Mouse (Mus musculus) A20 (cell line): Measurements from ENCODE around the gene Trim71.

Experiments
- DNase-seq: peaks from one replicate; pipeline ENCODE4 v3.0.0-alpha.2; 2011; ENCODE audit warnings: low read depth, low spot score

Gene Trim71

DNA sequence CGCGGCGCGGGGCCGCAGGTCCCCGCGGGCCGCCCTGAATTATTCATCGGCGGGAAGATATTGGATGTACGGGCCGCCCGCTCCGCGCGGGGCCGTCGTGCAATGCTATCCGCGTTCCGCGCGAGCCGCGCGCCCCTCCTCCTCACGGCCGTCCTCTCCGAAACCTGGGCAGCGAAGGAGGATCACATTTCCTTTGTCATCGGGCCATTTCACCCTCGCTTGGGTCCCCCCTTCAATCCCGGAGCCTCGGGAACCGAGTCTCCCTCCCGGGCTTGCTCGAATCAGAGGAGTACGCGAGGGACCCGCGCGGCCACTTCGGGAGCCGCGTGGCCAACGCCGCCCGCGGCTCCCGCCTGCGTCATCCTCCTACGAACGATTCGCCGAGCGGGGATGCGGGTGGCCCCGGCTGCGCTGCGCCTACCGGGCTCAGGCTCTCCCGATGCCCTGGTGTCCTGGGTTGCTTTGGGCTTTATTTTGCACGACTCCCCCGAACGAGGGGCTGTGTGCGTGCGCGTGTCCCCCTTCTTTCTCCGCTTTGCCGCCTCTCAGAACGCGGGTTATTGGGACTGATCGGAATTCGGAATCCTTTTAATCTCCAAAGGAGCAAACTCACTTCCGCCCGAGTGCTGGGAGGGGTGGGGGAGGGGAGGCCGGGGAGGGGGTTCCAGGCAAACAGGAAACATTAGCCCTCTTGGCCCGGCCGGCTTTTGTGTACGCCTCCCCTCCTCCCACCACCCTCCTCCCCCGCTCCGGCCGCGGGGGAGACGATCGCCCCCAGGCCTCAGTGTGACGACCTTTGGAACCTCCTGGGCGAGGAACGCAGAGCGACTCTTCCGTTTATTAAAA, at the start of gene Trim71:
Gene Trim71, minus strand, starts transcription at position 609 of the 846 bp plus-strand sequence.
- no peak for DNase-seq

DNA sequence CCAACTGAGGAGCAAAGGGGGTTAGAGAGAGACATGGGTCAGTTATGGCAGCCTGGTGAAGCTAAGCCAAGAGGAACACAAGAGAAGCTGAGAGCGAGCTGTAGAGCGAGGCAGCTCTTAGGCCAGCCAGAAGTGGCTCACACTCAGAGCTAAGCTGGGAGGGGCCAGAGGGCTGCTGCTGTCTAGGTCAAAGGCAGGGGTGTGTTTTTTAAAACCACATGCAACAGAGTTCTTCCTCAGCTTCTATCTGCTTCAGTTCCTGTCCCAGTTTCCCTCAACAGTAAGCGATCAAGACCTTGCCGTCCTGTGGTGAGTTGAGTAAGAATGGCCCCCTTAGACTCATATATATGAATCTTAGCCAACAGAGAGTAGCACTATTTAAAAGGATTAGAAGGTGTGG, 48.9 kb upstream of the Trim71 start:
- DNase-seq: no peak

DNA sequence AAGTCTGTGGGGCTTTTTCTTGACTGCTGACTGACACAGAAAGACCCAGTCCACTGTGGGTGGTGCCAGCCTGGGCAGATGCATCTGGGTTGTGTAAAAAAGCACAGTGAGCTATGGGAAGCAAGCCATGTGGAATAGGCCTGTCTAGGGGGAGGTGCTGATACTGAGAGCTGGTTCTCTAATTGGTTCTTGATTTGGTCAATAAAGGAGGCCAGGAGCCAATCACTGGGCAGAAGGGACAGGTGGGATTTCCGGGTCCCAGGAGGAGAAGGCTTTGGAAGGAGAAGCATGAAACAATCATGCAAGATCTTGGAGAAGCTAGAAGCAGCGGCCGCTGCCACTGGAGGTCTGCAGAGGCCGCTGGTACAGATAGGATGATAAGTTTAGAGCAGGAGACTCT, 48.4 kb upstream of the Trim71 start:
- no peak for DNase-seq

DNA sequence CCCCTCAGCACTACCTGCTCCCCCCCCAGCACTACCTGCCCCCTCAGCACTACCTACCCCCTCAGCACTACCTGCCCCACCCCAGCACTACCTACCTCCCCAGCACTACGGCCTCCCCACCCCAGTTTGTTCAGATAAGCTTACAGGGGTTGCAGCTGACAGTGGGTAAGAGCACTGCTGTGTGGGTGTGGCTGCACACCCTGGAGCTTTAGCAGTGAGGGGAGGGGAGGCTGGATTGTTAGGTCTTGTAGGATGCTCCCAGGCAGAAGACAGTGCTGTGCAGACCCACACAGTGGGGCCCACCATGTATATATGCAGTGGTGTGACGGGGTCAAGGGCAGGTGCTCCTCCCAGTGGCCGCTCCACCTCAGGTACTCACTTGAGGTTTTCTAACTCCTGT, 46.1 kb upstream of the Trim71 start:
- no peak for DNase-seq

DNA sequence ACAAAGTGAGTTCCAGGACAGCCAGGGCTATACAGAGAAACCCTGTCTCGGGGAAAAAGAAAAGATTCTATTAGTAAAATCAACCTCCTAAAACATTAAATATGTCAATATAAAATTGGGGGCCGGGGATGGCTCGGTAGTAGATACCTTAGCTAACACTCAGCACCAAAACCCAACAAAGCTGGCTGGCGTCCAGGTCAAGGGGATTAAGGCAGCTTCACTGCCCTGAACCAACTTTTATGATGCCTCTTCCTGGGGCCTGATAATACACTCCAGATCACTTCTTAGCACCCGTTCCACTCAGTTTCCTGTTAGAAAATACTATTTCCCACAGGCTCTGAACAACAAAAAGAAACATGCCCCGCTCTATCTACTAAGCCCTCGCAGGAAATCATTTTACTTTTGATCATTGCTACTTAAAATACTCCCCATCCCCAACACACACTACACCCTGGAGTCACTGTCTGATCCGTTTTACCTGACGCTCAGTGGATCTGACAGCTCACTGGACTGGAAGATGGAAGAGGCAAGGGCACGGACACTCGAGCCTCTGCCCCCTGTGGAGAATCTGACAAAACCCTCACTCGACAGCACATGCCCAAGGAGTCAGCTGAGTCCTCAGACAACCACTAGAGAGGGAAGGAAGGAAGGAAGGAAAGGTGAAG, 39.8 kb upstream of the Trim71 start:
- DNase-seq: no peak

DNA sequence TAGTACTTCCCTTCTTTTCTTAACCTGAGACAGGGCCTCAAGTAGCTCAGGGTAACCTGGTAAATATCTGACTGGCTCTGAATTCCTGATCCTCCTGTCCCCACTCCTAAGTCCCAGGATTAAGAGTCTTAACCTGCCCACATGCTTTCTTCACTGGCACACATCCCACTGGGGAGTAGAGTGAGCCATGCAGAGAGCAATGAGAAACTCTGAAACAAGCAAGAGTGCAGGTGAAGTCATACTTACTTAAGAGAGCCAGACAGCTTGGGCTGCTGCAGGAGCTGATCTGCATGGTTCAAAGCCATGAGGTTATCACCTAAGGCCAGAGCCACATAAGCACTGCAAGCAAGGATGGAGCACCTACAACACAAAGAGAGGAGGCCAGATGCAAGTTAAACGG, 36.9 kb upstream of the Trim71 start:
- no peak for DNase-seq

DNA sequence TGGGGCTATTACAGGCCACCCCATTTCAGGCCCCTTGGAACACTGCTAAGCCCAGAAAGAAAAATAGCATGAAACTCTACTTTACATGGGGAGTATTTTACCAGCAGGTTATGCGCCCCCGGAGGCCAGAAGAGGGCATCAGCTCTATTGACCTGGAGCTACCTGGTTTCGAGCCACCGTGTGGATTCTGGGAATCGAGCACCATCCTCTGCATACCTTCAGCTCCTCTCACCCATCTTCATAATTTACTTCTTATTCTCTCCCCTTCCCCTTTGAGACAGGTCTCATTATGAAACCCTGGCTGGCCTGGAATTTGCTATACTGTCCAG, 20.8 kb upstream of the Trim71 start:
- no peak for DNase-seq

DNA sequence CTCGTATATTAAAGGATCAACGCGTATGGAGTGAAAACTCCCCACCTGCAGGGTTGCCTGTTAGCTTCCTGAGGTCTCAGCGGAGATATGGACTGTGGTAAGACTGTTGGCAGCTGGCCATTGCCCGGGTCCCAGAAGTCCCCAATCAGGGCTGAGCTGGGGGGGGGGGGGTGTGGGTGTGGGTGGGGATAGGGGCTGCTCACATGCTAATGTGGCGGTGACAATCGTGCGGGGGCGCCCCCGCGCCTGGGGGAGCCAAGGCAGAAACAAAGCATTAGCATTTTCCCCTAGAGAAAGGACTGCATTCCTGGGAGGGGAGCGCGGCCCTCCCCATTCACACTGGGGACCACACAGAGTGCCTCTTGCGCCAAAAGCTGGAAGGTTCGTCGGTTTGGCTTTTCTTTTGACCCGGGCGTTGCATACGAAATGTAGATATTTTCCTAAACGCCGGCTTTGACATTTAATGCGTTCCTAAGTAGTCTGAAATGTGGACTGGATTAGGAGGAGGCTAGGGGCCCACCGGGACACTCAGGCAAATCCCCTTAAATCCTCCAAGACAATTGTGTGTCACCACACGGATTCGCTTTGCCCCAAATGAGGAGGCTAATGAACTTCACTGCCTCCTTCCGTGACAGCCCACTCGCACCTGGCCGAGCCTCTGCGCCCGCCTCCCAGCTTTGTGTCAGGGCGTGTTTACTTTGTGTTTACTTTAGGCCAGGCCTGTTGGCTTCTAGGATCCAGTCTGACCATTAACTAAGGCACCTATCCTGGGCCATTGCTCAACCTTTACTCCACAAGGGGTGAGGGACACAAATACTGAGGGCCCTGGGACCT, 20.2 kb upstream of the Trim71 start:
- no peak for DNase-seq

DNA sequence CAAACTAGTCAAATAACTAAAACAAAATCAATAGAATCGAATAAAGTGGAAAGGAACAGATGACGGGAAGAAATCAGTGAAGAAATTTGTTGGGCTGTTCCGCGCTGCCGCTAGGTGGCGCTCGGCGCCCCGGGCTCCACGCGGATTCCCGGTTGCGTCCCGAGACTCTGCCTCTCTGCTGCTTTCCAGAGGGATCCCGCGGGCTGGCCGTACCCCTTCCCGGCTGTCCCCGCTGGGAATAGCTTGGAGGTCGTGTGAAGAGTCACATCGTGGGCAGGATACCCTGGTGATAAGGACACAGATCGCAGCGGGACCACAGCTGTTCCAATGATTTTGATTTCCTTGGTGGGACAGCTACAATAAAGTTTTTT, 19.6 kb upstream of the Trim71 start:
- DNase-seq: no peak

DNA sequence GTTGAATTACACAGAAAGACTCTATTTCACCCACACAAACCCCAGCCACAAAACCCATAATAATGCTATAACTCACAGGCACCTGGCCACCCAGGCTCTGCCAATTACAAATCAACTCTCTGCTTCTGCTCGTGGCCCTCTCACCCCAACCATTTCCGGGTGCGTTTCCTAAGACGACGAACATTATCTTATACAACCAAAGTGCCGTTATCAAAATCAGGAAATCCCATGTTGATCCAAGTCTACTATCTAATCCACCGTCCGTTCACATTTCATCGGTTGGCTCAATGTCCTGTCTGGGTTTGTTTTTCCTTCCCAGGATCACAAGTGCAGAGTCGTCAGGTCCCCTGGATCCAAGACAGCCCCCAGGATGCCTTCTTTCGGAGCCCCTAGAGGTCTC, 14.5 kb upstream of the Trim71 start:
- no peak for DNase-seq

DNA sequence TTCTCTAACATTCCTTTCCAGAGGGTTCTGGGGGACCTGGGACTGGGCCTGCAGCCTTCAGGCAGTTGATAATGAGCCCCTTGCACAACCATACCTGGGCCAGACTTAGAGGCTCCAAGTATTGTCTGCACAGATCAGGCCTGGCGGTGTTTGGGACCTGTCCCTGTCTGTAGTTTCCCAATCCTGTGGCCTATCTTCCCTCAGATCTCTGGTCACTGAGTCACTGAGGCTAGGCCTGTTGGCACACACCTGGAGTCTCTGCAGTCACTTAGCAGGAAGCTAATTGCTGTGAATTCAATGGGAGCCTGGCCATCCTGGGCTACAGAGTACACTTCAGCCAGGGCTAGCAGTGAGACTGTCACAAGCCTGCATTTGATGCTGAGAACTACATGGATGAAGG, 11.8 kb upstream of the Trim71 start:
- DNase-seq: no peak

DNA sequence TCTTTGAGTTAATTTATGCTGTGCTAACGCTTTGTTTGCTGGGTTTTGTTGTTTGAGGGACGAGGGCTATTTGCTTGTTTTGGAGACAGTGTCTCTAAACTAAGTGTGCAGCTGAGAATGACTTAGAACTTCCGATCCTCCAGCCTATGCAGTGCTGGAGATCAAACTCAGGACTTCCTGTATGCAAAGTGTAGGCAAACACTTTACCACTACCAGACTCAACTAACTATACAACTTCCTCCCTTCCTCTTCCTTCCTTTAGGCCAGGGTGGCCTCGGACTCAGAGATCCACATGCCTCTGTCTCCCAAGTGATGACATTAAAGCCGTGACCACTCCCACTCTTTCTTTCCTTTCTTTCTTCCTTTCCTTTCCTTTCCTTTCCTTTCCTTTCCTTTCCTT, 9.4 kb upstream of the Trim71 start:
- peak; percentile 19 for DNase-seq

DNA sequence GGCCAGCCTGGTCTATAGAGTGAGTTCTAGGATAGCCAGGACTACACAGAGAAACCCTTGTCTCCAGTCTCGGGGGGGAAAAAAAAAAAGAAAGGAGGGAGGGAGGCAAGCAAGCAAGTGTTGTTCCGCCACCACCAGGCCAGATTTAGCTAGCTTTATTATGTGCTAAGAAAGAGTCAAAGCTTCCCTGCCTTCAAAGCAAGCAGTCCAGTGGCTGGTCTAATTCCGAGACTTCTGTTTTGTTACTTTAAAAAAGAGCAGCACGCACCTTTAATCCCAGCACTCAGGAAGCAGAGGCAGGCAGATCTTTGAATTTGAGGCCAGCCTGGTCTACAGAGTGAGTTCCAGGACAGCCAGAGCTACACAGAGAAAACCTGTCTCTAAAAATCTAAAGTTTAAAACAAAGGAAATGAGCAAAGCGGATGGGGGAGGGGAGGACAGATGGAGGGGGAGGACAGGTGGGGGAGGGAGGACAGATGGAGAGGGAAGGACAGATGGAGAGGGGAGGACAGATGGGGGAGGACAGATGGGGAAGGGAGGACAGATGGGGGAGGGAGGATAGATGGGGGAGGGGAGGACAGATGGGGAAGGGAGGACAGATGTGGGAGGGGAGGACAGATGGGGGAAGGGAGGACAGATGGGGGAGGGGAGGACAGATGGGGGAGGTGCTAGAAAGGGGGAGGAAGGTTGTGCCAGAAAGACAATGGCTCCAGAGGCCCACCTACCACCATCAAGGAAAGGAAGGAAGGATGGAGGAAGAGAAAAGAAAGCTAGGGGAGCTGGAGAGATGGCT, 4.7 kb upstream of the Trim71 start:
- DNase-seq: no peak

DNA sequence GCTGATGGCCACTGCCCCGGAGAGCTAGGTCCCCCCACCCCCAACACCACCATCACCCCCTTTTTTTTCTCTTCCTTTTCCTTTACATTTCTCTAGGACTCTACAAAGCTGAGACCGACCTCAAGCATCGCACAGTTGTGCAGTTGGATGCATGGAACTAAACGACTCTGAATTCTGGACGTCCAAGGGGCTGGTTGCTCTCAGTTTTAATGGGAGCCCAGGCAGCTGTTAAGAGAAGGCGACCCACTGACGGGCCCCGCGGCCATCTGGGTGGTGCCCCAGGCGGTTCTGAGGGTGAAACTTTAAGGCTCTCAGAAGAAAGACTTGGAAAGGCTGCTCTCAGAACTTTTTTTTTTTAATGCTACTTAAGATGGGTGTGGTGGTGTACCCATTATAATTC, 498 bp upstream of the Trim71 start:
- no peak for DNase-seq

DNA sequence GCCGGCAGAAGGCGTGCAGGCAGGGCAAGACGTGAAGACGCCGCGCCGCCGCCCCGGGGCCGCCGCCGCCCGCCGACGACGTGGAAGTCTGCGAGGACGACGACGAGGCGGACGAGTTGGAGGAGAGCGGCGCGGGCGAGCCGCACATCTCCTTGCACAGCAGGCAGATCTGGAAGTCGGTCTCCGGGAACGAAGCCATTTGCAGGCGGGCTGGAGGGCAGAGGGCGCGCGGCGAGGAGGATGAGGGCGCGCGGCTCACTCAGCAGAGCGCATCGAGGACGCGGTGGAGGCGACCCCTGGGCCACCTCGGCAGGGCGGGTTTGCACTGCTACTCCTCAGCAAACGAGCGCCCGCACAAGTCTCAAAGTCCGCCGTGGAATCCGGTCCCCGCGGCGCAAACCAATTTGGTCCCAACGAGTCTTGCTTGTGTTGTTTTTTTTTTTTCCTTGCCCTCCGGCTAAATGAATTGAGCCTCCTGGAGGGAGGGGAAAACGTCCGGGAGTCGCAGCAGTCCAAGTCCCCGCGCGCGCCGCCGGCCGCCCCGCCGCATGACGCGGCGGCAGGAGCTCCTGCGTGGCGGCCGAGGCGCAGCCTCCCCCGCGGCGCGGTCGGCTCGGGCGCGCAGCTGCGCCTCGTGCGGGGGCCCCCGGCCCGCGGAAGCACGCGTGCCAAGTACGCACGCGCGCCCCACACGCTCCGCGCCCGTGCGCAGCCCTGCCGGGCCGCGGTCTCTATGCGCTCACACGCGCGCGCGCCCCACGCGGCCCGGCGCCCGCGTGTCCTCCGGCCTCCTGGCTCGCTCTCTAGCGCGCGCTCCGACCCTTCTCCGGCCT, 1.0 kb downstream of the Trim71 start:
- no peak for DNase-seq

DNA sequence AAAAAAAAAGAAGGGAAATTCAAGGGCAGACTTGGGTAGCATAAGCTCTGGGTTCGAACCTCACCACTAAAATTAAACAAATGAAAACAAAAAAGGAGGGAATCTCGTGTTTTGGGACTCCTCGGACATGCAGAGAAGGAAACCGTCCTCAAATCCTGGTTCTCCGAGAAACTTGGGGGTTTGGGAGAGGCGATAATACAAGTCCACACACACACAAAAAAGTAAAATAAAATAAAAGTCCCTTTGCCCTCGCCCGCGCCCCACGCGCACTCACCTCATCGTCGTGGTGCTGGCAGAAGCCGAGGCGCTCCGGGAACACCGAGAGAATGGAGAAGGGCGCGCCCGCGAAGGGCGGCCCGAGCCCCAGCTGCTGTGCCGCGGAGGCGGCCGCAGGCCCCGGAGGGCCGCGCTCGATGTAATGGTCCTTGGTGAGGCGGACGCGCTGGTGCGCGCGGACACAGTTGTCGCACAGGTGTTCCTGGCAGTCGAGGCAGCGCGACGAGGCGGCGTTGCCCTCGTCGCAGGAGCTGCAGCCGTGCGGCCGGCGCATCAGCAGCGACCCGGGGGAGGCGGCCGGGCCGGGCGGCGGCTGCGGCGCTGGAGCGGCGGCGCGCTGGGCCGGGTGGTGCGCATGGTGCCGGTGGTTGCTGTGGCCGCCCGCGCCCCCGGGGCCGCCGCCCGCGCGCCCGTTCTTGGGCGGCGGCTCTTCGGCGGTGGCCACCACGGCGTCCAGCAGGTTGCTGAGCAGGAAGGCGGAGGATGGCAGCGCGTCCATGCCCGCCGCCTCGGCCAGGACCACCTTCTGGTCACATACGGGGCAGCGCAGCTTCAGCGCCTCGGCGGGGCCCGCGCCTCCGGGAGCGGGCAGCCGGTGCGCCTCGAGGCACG, 1.9 kb downstream of the Trim71 start:
- DNase-seq: no peak

DNA sequence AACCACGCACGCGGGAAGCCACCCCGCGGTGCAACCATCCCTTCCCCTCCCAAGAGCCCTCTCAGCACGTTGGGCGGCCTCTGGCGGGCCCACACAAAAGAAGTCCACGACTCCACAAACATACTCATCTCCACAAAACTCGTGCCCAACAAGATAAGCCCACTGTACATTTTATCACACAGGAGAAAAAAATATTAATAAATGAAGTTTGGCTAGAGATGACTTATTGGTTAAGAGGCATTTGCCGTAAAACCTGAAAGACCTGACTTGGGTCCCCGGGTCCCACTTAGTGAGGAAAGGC, 2.5 kb downstream of the Trim71 start:
- no peak for DNase-seq

DNA sequence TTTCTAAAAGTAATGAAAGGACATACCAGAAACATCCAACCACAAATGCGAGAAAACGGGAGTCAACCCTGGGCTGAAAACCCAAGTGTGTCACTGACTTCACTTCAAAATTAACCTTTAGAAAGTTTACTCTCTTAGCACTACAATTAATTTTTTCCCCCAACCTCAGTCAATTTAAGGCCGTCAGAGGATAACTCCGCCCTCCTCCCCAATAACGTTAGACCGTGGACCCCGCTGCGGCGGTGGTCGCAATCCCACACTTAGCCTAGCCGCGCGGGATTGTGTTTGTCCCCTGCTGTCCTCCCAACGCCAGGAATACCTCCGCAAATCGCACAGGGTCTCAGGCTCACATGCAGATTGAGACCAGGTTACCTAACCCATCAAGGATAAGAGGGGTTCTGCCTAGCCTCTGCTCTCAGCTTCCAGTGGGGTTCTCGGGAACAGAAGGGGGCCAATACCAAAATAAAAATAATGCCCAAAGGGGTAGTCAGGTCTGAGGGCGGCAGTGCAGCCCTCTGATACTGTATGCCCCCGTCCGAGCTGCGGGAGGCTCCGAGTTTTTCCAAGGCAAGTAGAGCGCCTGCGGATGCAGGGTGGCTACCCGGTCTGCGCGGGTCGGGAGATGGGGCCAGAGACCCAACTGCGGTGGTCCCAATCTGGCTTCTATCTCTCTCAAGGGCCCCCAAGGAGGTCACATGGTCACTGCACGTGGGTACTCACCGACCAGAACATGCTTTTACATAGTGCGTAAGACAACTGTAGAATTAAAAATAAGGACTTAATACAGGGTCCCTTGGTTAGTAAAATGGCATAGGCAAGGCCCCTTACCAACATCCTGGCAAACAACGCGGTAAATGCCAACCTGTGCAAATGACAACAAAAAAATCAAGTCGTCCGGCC, 3.1 kb downstream of the Trim71 start:
- no peak for DNase-seq

DNA sequence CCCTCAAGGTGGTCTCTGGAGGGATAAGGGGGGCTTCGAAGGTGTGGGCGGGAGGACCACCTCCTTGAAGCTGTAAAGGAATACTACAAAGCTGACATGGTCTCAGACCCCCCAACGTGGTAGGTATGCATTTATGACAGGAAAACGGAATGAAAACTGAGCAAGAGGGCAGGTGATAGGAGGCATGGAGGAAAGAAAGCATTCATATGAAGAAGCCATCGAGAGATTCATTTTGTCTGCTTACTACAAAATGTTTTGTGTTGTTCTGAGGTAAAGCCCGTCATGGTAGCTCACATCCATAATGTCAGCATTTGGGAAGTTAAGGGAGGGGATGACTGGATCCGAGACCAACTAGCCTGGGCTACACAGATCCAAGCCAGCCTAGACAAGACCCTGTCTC, 4.0 kb downstream of the Trim71 start:
- no peak for DNase-seq
